Mouse (Mus musculus) heart, embryonic 16.5 days (tissue): Measurements from ENCODE around the gene Hyal1. TPM values are rescaled to one million over a fixed set of nuclear protein-coding genes. Genes with fewer than 3 reads are reported as not detected.

Experiments
- ATAC-seq: fragments of 200-750 bp; cut with Nextera tagmentation; replicated peaks from 2 replicates; pipeline ENCODE4 v1.8.0; 2017; ENCODE audit warnings: moderate number of reproducible peaks; ENCODE audit not compliant: insufficient read depth, low FRiP score; ENCODE audit errors: extremely low read depth
- H3K27ac ChIP-seq: fragments of 300-500 bp; sonication (generic); 2 replicates; pipeline ENCODE4 v1.5.1; 2014; ENCODE audit warnings: mild to moderate bottlenecking, low read length, control low read depth, moderate library complexity
- H3K27me3 ChIP-seq: fragments of 300-500 bp; sonication (generic); 2 replicates; pipeline ENCODE4 v1.6.1; 2014; ENCODE audit warnings: low read length, mixed read lengths; ENCODE audit not compliant: control insufficient read depth, insufficient read depth
- H3K36me3 ChIP-seq: fragments of 300-500 bp; sonication (generic); 2 replicates; pipeline ENCODE4 v1.6.1; 2014; ENCODE audit not compliant: control insufficient read depth, insufficient read depth
- H3K4me1 ChIP-seq: fragments of 300-500 bp; sonication (generic); 2 replicates; pipeline ENCODE4 v1.6.1; 2014; ENCODE audit warnings: low read length, mixed read lengths; ENCODE audit not compliant: control insufficient read depth, insufficient read depth
- H3K4me2 ChIP-seq: fragments of 300-500 bp; sonication (generic); 2 replicates; pipeline ENCODE4 v1.6.1; 2014; ENCODE audit warnings: low read depth, mild to moderate bottlenecking, control low read depth, low read length
- H3K4me3 ChIP-seq: fragments of 300-500 bp; sonication (generic); 2 replicates; pipeline ENCODE4 v1.5.1; 2014; ENCODE audit warnings: mild to moderate bottlenecking, control low read depth, low read length
- H3K9ac ChIP-seq: fragments of 300-500 bp; sonication (generic); 2 replicates; pipeline ENCODE4 v1.6.1; 2014; ENCODE audit warnings: low read length, control low read depth
- H3K9me3 ChIP-seq: fragments of 300-500 bp; sonication (generic); replicated peaks from 2 replicates; pipeline ENCODE4 v1.6.1; 2016; ENCODE audit warnings: low read length; ENCODE audit not compliant: control insufficient read depth
- WGBS: fragments of 180-500 bp; shearing (Covaris S2); extraction: QIAGEN DNeasy Blood & Tissue Kit; methylation state at CpG from one replicate; pipeline ENCODE4 v1.1.7; 2014; 5-methylcytosine and 5-hydroxymethylcytosine counted together
- polyA plus RNA-seq: library from polyadenylated mRNA; unstranded; fragments of >200 nt; fragmentation: Nextera tagmentation; extraction: Ambion mirVana; gene quantifications from 2 replicates; pipeline ENCODE4 v1.2.1, GENCODE M21; 2015

Gene Hyal1
- polyA plus RNA-seq, 1 experiment from 2014 or later, result 8.4 TPM

DNA sequence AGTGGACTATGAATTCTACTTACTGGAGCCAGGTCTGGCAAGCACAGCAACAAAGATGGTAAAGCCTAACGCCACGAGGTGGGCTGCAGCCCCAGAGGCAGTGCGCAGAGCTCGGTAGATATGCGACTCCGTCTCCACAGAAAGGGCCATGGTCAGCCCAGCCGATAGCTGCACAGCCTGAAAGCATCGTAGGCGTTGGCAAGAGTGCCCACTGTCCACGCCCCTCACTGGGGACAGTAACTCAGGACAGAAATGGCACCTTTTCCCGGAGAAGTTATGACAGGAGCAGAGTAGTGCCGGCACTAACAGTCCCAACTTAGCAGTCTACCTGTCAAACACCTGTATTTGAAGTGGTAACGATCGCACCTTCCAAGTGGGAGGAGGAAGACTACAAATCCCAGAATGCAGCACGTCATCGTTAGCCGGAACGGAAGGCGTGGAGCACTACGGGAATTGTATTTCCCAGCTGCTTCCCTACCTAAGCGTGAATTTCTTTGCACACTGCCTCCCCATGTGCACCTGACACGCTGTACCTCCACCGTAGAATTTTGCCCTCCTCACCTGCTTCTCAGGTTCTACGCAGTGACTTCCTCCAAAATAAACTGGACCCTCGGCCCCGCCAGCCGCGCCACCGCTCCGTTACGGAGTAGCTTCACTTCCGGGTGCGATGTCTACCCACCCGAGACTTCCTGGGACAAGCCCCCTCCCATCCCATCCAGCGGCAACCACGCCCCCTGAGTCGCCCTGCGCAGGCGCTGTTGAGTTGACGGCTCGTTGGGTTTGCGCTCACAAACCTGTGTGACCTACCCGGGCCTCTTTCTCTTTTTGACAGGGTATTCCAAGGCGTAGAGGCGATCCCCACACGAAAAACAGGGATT is 35.0 kb upstream of the Hyal1 start, which contains the start of the genes Cyb561d2 and Nprl2:
Gene Cyb561d2 (minus strand): TSS at position 720 of the 878 bp plus-strand sequence.
Gene Nprl2 (plus strand): TSS at position 753 of the 878 bp plus-strand sequence.
- Histone ChIP-seq H3K4me3 (peak within 1 kb of the TSS; percentile 92), H3K27me3 (no peaks in the 10 kb centered on the region), H3K4me2 (peak within 1 kb of the TSS; percentile 99), H3K9ac (peak within 1 kb of the TSS; percentile 90), H3K27ac (peak within 1 kb of the TSS; percentile 74), H3K36me3 (peaks cover 30% of the 10 kb centered on the region), H3K9me3 (no peaks in the 10 kb centered on the region), H3K4me1 (peaks cover 28% of the 10 kb centered on the region)
- peak; percentile 88 for ATAC-seq
- under 1% methylated on average over 46 of the region's 46 CpGs for WGBS

DNA sequence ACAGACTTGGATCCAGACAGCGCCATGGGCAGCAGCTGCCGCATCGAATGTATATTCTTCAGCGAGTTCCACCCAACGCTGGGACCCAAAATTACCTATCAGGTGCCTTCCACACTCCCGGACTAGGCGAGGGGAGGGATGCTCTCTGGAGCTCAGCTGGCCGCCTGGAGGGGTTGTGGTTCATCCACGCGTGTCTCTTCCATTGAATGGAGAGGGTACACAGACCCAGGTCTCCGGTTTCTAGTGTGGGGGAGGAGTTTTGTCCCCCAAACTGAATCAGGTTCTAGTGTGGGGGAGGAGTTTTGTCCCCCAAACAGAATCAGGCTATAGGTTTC is 34.4 kb upstream of the Hyal1 start:
- Histone ChIP-seq H3K9me3 (no peaks in the 10 kb centered on the region), H3K4me1 (peaks cover 29% of the 10 kb centered on the region), H3K27ac (peak overlapping the region; percentile 59; the same call in 1 of the 2 replicates), H3K4me2 (peak overlapping the region; percentile 99), H3K27me3 (no peaks in the 10 kb centered on the region), H3K9ac (peak overlapping the region; percentile 90), H3K36me3 (peaks cover 30% of the 10 kb centered on the region), H3K4me3 (peak overlapping the region; percentile 92)
- ATAC-seq, result no peak; the same call in 1 of the 2 replicates
- WGBS, result 2% methylated on average over 11 of the region's 11 CpGs

DNA sequence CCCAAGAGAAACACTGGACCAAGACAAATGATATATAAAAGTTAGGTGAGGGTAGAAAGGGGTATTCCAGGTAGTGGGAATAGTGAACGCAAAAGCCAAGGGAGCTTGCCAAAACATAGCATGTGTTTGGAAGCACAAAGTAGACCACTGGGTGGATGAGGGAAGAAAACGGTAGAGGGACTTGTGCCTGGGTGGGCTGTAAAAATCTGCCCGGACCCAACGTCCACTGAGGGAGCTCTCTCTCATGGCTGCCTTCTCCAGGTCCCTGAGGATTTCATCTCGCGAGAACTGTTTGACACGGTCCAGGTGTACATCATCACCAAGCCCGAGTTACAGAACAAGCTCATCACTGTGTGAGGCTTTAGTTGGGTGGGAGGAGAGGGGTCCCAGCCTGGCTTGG is 34.0 kb upstream of the Hyal1 start:
- 38% methylated on average over 8 of the region's 8 CpGs for WGBS
- Histone ChIP-seq H3K27ac (no peak overlapping the region), H3K36me3 (peaks cover 28% of the 10 kb centered on the region), H3K4me1 (peaks cover 30% of the 10 kb centered on the region), H3K9me3 (no peaks in the 10 kb centered on the region), H3K9ac (peak overlapping the region; percentile 90), H3K4me3 (peak overlapping the region; percentile 92), H3K27me3 (no peaks in the 10 kb centered on the region), H3K4me2 (peak overlapping the region; percentile 99)
- no peak for ATAC-seq

DNA sequence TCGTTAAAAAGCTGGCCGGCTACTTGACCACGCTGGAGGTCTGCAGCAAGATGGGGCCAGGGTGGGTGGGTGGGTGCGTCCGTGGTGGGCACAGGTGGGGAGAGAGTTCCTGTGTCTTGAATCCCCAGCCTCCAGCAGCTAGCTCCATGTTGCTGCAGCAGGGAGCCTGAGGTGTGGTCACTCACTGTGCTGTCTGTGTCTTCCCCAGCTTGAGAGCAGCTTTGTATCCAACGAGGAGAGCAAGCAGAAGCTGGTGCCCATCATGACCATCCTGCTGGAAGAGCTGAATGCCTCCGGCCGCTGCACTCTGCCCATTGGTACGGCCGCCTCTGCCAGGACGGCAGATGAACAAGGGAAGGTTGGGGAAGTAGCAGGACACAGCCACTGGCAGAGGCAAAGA is 33.4 kb upstream of the Hyal1 start:
- H3K27ac ChIP-seq, result no peak overlapping the region
- no peak for ATAC-seq
- H3K4me3 ChIP-seq, result no peak overlapping the region
- no peaks in the 10 kb centered on the region for H3K9me3 ChIP-seq
- H3K36me3 ChIP-seq, result peaks cover 22% of the 10 kb centered on the region
- no peak overlapping the region for H3K4me2 ChIP-seq
- peaks cover 30% of the 10 kb centered on the region for H3K4me1 ChIP-seq
- WGBS, result 84% methylated on average over 11 of the region's 11 CpGs
- no peak overlapping the region for H3K9ac ChIP-seq
- H3K27me3 ChIP-seq, result no peaks in the 10 kb centered on the region

DNA sequence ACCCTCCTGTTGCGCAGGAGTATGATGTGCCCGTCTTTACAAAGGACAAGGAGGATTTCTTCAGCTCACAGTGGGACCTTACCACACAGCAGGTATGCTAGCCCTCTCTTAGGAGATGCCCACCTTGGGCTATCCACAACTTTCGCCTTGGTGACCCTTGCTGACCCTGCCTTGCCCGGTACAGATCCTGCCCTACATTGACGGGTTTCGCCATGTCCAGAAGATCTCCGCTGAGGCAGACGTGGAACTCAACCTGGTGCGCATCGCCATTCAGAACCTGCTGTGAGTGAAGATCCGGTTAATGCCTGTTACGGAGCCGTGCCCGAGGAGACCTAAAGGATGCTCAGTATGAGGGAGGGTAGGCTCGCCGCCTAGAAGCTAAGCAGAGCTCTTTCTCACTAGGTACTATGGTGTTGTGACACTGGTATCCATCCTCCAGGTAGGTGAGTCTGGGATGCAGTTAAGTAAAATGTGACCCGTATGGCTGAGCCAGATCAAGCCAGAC is 32.5 kb upstream of the Hyal1 start:
- Histone ChIP-seq H3K4me3 (no peak overlapping the region), H3K9me3 (no peaks in the 10 kb centered on the region), H3K4me1 (peaks cover 30% of the 10 kb centered on the region), H3K4me2 (no peak overlapping the region), H3K27me3 (no peaks in the 10 kb centered on the region), H3K27ac (no peak overlapping the region), H3K36me3 (peaks cover 12% of the 10 kb centered on the region), H3K9ac (no peak overlapping the region)
- WGBS, result 93% methylated on average over 17 of the region's 17 CpGs
- no peak for ATAC-seq

DNA sequence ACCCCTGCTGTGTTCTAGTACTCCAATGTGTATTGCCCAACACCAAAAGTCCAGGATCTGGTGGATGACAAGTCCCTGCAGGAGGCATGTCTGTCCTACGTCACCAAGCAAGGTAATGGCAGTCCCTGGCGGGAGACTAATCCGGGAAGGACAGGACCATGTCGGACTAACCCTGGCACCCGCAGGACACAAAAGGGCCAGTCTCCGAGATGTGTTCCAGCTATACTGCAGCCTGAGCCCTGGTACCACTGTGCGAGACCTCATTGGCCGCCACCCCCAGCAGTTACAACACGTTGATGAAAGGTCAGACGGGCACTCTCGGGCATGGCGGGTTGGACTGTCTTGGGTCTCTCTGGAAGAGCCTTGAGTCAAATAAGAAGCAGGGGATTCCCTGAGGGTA is 32.0 kb upstream of the Hyal1 start:
- Histone ChIP-seq H3K27me3 (no peaks in the 10 kb centered on the region), H3K9ac (no peak overlapping the region), H3K27ac (no peak overlapping the region), H3K9me3 (no peaks in the 10 kb centered on the region), H3K4me3 (no peak overlapping the region), H3K4me2 (no peak overlapping the region), H3K36me3 (peaks cover 9% of the 10 kb centered on the region), H3K4me1 (peaks cover 30% of the 10 kb centered on the region)
- 86% methylated on average over 12 of the region's 12 CpGs for WGBS
- no peak for ATAC-seq

DNA sequence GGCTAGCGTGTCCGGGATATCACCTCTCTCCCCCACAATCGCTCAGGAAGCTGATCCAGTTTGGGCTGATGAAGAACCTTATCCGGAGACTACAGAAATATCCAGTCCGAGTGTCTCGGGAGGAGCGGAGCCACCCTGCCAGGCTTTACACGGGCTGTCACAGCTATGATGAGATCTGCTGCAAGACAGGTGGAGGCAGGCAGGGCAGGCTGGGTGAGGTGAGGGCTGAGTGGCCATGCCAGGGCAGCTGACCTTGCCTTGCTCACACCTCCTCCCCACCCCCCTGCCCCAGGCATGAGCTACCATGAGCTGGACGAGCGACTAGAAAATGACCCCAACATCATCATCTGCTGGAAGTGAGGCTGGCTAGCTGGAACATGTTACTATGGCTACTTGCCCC is 31.5 kb upstream of the Hyal1 start:
- no peak overlapping the region for H3K27ac ChIP-seq
- peaks cover 3% of the 10 kb centered on the region; the same call in 1 of the 2 replicates for H3K27me3 ChIP-seq
- H3K9me3 ChIP-seq, result no peaks in the 10 kb centered on the region
- 79% methylated on average over 10 of the region's 10 CpGs for WGBS
- no peak overlapping the region for H3K9ac ChIP-seq
- H3K4me2 ChIP-seq, result no peak overlapping the region
- H3K4me3 ChIP-seq, result no peak overlapping the region
- ATAC-seq, result no peak
- H3K4me1 ChIP-seq, result peaks cover 30% of the 10 kb centered on the region
- peaks cover 9% of the 10 kb centered on the region for H3K36me3 ChIP-seq

DNA sequence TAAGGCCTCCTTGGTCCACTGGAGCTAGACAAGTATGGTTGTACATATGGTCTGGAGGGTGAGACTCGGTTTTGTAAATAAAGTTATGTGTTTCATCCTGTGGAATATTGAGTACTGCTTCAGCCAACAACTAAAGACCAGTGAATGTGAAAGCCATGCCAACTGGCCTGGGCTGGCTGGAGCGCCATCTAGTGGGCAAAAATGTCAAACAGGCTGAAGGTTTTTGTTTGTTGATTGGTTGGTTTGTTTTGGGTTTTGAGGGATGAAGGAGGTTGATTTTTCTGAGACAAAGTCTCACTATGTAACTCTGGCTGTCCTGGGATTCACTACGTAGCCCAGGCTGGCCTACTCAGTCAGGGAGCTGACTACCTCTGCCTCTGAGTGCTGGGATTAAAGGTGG is 31.1 kb upstream of the Hyal1 start:
- Histone ChIP-seq H3K36me3 (peaks cover 9% of the 10 kb centered on the region), H3K9me3 (no peaks in the 10 kb centered on the region), H3K27ac (no peak overlapping the region), H3K27me3 (peaks cover 7% of the 10 kb centered on the region), H3K4me3 (no peak overlapping the region), H3K4me1 (peaks cover 31% of the 10 kb centered on the region), H3K9ac (no peak overlapping the region), H3K4me2 (no peak overlapping the region)
- ATAC-seq, result no peak
- 10% methylated on average over 3 of the region's 3 CpGs for WGBS

DNA sequence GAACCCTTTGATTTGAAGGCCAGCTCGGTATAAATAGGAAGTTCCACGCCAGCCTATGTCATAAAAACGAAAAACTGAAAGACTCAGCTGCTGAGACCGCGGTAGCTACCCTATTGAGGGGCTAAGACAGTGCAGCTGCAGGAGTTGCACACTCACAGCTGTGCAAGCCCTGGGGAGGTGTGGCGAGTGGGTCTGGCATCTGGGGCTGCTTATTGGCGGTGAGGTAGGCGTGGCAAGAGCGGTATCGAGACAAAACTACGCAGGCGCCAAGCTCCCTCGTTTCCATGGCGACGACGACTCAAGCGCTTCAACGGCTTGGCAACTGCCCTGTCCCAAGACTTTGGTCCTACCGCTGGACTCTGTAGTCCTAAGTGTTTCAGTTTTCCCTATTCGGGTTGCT is 29.7 kb upstream of the Hyal1 start, which contains the start of gene Zmynd10:
Gene Zmynd10 (plus strand): TSS at position 273 of the 400 bp plus-strand sequence.
- Histone ChIP-seq H3K4me2 (peak within 1 kb of the TSS; percentile 41), H3K9me3 (no peaks in the 10 kb centered on the region), H3K9ac (peak within 1 kb of the TSS; percentile 15; the same call in 1 of the 2 replicates), H3K27ac (peak within 1 kb of the TSS; percentile 58), H3K27me3 (peaks cover 8% of the 10 kb centered on the region), H3K36me3 (peaks cover 9% of the 10 kb centered on the region), H3K4me1 (peaks cover 35% of the 10 kb centered on the region), H3K4me3 (peak within 1 kb of the TSS; percentile 32)
- peak; percentile 33; the same call in 1 of the 2 replicates for ATAC-seq
- 2% methylated on average over 20 of the region's 20 CpGs for WGBS
